Mouse (Mus musculus): ENCODE data around the gene Ttc7b.

Ttc7b gene

GRCm38 (mm10) chr12:100352094-100352493 lies 168.5 kb downstream of the Ttc7b start:
- no peak for DNase-seq (ENCODE audit: extremely low read depth, insufficient read length, low spot score)

GRCm38 (mm10) chr12:100343554-100343953 lies 177.1 kb downstream of the Ttc7b start:
- no peak for DNase-seq (ENCODE audit: extremely low read depth, insufficient read length, low spot score)

- no peak for DNase-seq (ENCODE audit: extremely low read depth, insufficient read length, low spot score)
These were observed 179.0 kb downstream of the Ttc7b start for GRCm38 (mm10) chr12:100341614-100342013.

- no peak for DNase-seq (ENCODE audit: extremely low read depth, insufficient read length, low spot score)
These were observed 179.6 kb downstream of the Ttc7b start for GRCm38 (mm10) chr12:100340901-100341460.

GRCm38 (mm10) chr12:100338055-100338454 lies 182.6 kb downstream of the Ttc7b start:
- no peak for DNase-seq (ENCODE audit: extremely low read depth, insufficient read length, low spot score)

- no peak for DNase-seq (ENCODE audit: extremely low read depth, insufficient read length, low spot score)
These were observed 183.1 kb downstream of the Ttc7b start for GRCm38 (mm10) chr12:100337351-100338018.

GRCm38 (mm10) chr12:100336241-100336640 lies 184.4 kb downstream of the Ttc7b start:
- DNase-seq (ENCODE audit: extremely low read depth, insufficient read length, low spot score), result no peak

GRCm38 (mm10) chr12:100331806-100332205 lies 188.8 kb downstream of the Ttc7b start:
- DNase-seq (ENCODE audit: extremely low read depth, insufficient read length, low spot score), result no peak

GRCm38 (mm10) chr12:100330234-100330633 lies 190.4 kb downstream of the Ttc7b start:
- DNase-seq (ENCODE audit: extremely low read depth, insufficient read length, low spot score), result no peak

GRCm38 (mm10) chr12:100328998-100329397 lies 191.6 kb downstream of the Ttc7b start:
- no peak for DNase-seq (ENCODE audit: extremely low read depth, insufficient read length, low spot score)

- DNase-seq (ENCODE audit: extremely low read depth, insufficient read length, low spot score), result no peak
These were observed 192.1 kb downstream of the Ttc7b start for GRCm38 (mm10) chr12:100328557-100328956.

GRCm38 (mm10) chr12:100326732-100327131 lies 193.9 kb downstream of the Ttc7b start:
- peak; percentile 79 for DNase-seq (ENCODE audit: extremely low read depth, insufficient read length, low spot score)

GRCm38 (mm10) chr12:100325618-100326017 lies 195.0 kb downstream of the Ttc7b start:
- DNase-seq (ENCODE audit: extremely low read depth, insufficient read length, low spot score), result no peak

GRCm38 (mm10) chr12:100325212-100325611 lies 195.4 kb downstream of the Ttc7b start:
- no peak for DNase-seq (ENCODE audit: extremely low read depth, insufficient read length, low spot score)

GRCm38 (mm10) chr12:100323641-100324040 lies 197.0 kb downstream of the Ttc7b start:
- DNase-seq (ENCODE audit: extremely low read depth, insufficient read length, low spot score), result no peak

GRCm38 (mm10) chr12:100322225-100322624 lies 198.4 kb downstream of the Ttc7b start:
- DNase-seq (ENCODE audit: extremely low read depth, insufficient read length, low spot score), result no peak

- DNase-seq (ENCODE audit: extremely low read depth, insufficient read length, low spot score), result no peak
These were observed 199.1 kb downstream of the Ttc7b start for GRCm38 (mm10) chr12:100321545-100321944.

- no peak for DNase-seq (ENCODE audit: extremely low read depth, insufficient read length, low spot score)
These were observed 200.9 kb downstream of the Ttc7b start for GRCm38 (mm10) chr12:100319746-100320145.

- DNase-seq (ENCODE audit: extremely low read depth, insufficient read length, low spot score), result no peak
These were observed 202.7 kb downstream of the Ttc7b start for GRCm38 (mm10) chr12:100317936-100318335.

- no peak for DNase-seq (ENCODE audit: extremely low read depth, insufficient read length, low spot score)
These were observed 204.5 kb downstream of the Ttc7b start for GRCm38 (mm10) chr12:100316094-100316493.

GRCm38 (mm10) chr12:100315119-100315885 lies 205.3 kb downstream of the Ttc7b start:
- no peak for DNase-seq (ENCODE audit: extremely low read depth, insufficient read length, low spot score)
